Mouse (Mus musculus): ENCODE data around the gene Fbxw5.

Fbxw5 gene

GRCm38 (mm10) chr2:25477967-25478675 lies 22.4 kb upstream of the Fbxw5 start:
- no peak for DNase-seq (ENCODE audit: low spot score)

GRCm38 (mm10) chr2:25479551-25480311 lies 20.8 kb upstream of the Fbxw5 start:
- DNase-seq (ENCODE audit: low spot score): no peak

GRCm38 (mm10) chr2:25480541-25480940 lies 20.0 kb upstream of the Fbxw5 start:
- DNase-seq (ENCODE audit: low spot score): no peak

- no peak for DNase-seq (ENCODE audit: low spot score)
These were observed 17.6 kb upstream of the Fbxw5 start for GRCm38 (mm10) chr2:25482969-25483368.

- no peak for DNase-seq (ENCODE audit: low spot score)
These were observed 15.5 kb upstream of the Fbxw5 start for GRCm38 (mm10) chr2:25484901-25485647.

GRCm38 (mm10) chr2:25487965-25488670 lies 12.4 kb upstream of the Fbxw5 start:
- no peak for DNase-seq (ENCODE audit: low spot score)

- DNase-seq (ENCODE audit: low spot score): no peak
These were observed 11.9 kb upstream of the Fbxw5 start for GRCm38 (mm10) chr2:25488671-25489068.

- no peak for DNase-seq (ENCODE audit: low spot score)
These were observed 7.6 kb upstream of the Fbxw5 start for GRCm38 (mm10) chr2:25492988-25493387.

GRCm38 (mm10) chr2:25493476-25493961 lies 7.0 kb upstream of the Fbxw5 start, which contains the start of gene Lcn12:
TSS of gene Lcn12 (minus strand) at chr2:25493911.
- no peak for DNase-seq (ENCODE audit: low spot score)

- no peak for DNase-seq (ENCODE audit: low spot score)
These were observed 4.1 kb upstream of the Fbxw5 start for GRCm38 (mm10) chr2:25496462-25496861.

GRCm38 (mm10) chr2:25497846-25498575 lies 2.5 kb upstream of the Fbxw5 start:
- no peak for DNase-seq (ENCODE audit: low spot score)

- no peak for DNase-seq (ENCODE audit: low spot score)
These were observed 1.7 kb upstream of the Fbxw5 start for GRCm38 (mm10) chr2:25498622-25499478.

GRCm38 (mm10) chr2:25500071-25500575 lies 427 bp upstream of the Fbxw5 start:
- no peak for DNase-seq (ENCODE audit: low spot score)

- DNase-seq (ENCODE audit: low spot score): no peak
These were observed 1.3 kb downstream of the Fbxw5 start, which contains the start of gene C8g for GRCm38 (mm10) chr2:25501593-25502486. TSS of gene C8g (minus strand) at chr2:25501719.

- peak; percentile 85 for DNase-seq (ENCODE audit: low spot score)
These were observed 2.2 kb downstream of the Fbxw5 start for GRCm38 (mm10) chr2:25502726-25503125.

- no peak for DNase-seq (ENCODE audit: low spot score)
These were observed 4.0 kb downstream of the Fbxw5 start for GRCm38 (mm10) chr2:25504538-25504937.

- no peak for DNase-seq (ENCODE audit: low spot score)
These were observed 4.5 kb downstream of the Fbxw5 start for GRCm38 (mm10) chr2:25505000-25505399.

- no peak for DNase-seq (ENCODE audit: low spot score)
These were observed 5.3 kb downstream of the Fbxw5 start for GRCm38 (mm10) chr2:25505860-25506259.

GRCm38 (mm10) chr2:25506964-25507363 lies 6.4 kb downstream of the Fbxw5 start:
- no peak for DNase-seq (ENCODE audit: low spot score)

Measured in c-Kit-positive CD71-positive TER-119-positive erythroid progenitor cells, embryonic 14.5 days (primary cell).